Mouse (Mus musculus) kidney, adult 18-20 months (tissue): ENCODE results near the gene Lmo4.

ENCODE experiments used
- DNase-seq: peaks from one replicate; pipeline ENCODE4 v3.0.0; 2021

Lmo4 gene

GRCm38 (mm10) chr3:144204413-144205311 is at the start of gene Lmo4:
TSS of gene Lmo4 (minus strand) at chr3:144205220.
- DNase-seq = peak; percentile 90

GRCm38 (mm10) chr3:144254281-144254680 is 49.3 kb upstream of the Lmo4 start:
- DNase-seq = no peak

- no peak for DNase-seq
Measured at GRCm38 (mm10) chr3:144253018-144253417, 48.0 kb upstream of the Lmo4 start.

GRCm38 (mm10) chr3:144252109-144252508 is 47.1 kb upstream of the Lmo4 start:
- DNase-seq = no peak

GRCm38 (mm10) chr3:144242025-144242673 is 37.1 kb upstream of the Lmo4 start:
- DNase-seq = peak; percentile 75

GRCm38 (mm10) chr3:144241161-144241560 is 36.1 kb upstream of the Lmo4 start:
- DNase-seq = no peak

GRCm38 (mm10) chr3:144238482-144238881 is 33.5 kb upstream of the Lmo4 start:
- no peak for DNase-seq

- DNase-seq = no peak
Measured at GRCm38 (mm10) chr3:144232347-144233008, 27.5 kb upstream of the Lmo4 start.

GRCm38 (mm10) chr3:144231931-144232330 is 26.9 kb upstream of the Lmo4 start:
- no peak for DNase-seq

GRCm38 (mm10) chr3:144231419-144231818 is 26.4 kb upstream of the Lmo4 start:
- DNase-seq = no peak

GRCm38 (mm10) chr3:144230016-144230415 is 25.0 kb upstream of the Lmo4 start:
- DNase-seq = no peak

- DNase-seq = no peak
Measured at GRCm38 (mm10) chr3:144229312-144229711, 24.3 kb upstream of the Lmo4 start.

- peak; percentile 14 for DNase-seq
Measured at GRCm38 (mm10) chr3:144225456-144226240, 20.6 kb upstream of the Lmo4 start.

- no peak for DNase-seq
Measured at GRCm38 (mm10) chr3:144224594-144224993, 19.6 kb upstream of the Lmo4 start.

GRCm38 (mm10) chr3:144223377-144224105 is 18.5 kb upstream of the Lmo4 start:
- DNase-seq = no peak

- DNase-seq = no peak
Measured at GRCm38 (mm10) chr3:144222381-144222780, 17.4 kb upstream of the Lmo4 start.

- DNase-seq = peak; percentile 56
Measured at GRCm38 (mm10) chr3:144207498-144207897, 2.5 kb upstream of the Lmo4 start.

GRCm38 (mm10) chr3:144206942-144207341 is 1.9 kb upstream of the Lmo4 start:
- no peak for DNase-seq

GRCm38 (mm10) chr3:144206261-144206660 is 1.2 kb upstream of the Lmo4 start:
- no peak for DNase-seq

- DNase-seq = peak; percentile 95
Measured at GRCm38 (mm10) chr3:144205351-144206153, 532 bp upstream of the Lmo4 start.

GRCm38 (mm10) chr3:144203988-144204412 is 1.0 kb downstream of the Lmo4 start:
- DNase-seq = no peak
